Mouse (Mus musculus) liver, adult 2 months (tissue): ENCODE data around the gene Igsf6. TPM values are rescaled to one million over a fixed set of nuclear protein-coding genes. Genes with fewer than 3 reads are reported as not detected.
A peak's percentile ranks its signal among the peaks of the same experiment; 100 is the strongest.

Experiments
- DNase-seq: peaks from one replicate; pipeline ENCODE4 v3.0.0-alpha.2; 2011; ENCODE audit warnings: low read depth, low spot score; ENCODE audit errors: extremely low read depth
- H3K27ac ChIP-seq: fragments of 200-500 bp; replicated peaks from 2 replicates; pipeline ENCODE4 v1.5.1; 2012; ENCODE audit warnings: low read depth, mild to moderate bottlenecking, control low read depth, inconsistent platforms, low read length; ENCODE audit not compliant: insufficient read depth
- H3K27me3 ChIP-seq: fragments of 200-500 bp; 2 replicates; pipeline ENCODE4 v1.6.1; 2012; ENCODE audit warnings: mild to moderate bottlenecking, moderate library complexity, low read length, inconsistent platforms; ENCODE audit not compliant: control insufficient read depth, insufficient read depth
- H3K36me3 ChIP-seq: fragments of 200-500 bp; 2 replicates; pipeline ENCODE4 v1.6.1; 2012; ENCODE audit warnings: low read length, inconsistent platforms; ENCODE audit not compliant: control insufficient read depth, insufficient read depth
- H3K4me1 ChIP-seq: fragments of 200-500 bp; 2 replicates; pipeline ENCODE4 v1.6.1; 2011; ENCODE audit warnings: low read length; ENCODE audit not compliant: control insufficient read depth, insufficient read depth
- H3K4me3 ChIP-seq: fragments of 200-500 bp; 2 replicates; pipeline ENCODE4 v1.5.1; 2011; ENCODE audit warnings: low read depth, mild to moderate bottlenecking, control low read depth, low read length, moderate library complexity; ENCODE audit not compliant: insufficient read depth
- H3K79me2 ChIP-seq: fragments of 200-500 bp; 2 replicates; pipeline ENCODE4 v1.6.1; 2012; ENCODE audit warnings: inconsistent platforms, mild to moderate bottlenecking, low read length, moderate library complexity; ENCODE audit not compliant: control insufficient read depth, insufficient read depth
- H3K9ac ChIP-seq: fragments of 200-500 bp; 2 replicates; pipeline ENCODE4 v1.6.1; 2012; ENCODE audit warnings: low read depth, mild to moderate bottlenecking, control low read depth, inconsistent platforms, low read length
- CTCF ChIP-seq: fragments of 200-500 bp; IDR thresholded peaks from 2 replicates; pipeline ENCODE4 v1.5.1; 2011; ENCODE audit warnings: low read depth, low read length, control low read depth
- POLR2A ChIP-seq: fragments of 200-500 bp; IDR thresholded peaks from 2 replicates; pipeline ENCODE4 v1.6.1; 2011; ENCODE audit warnings: low read length, control low read depth; ENCODE audit not compliant: insufficient read depth; ENCODE audit errors: extremely low read depth
- WGBS: fragments of 180-500 bp; shearing (Covaris S2); methylation state at CpG from one replicate; pipeline ENCODE4 v1.1.7; 2018; 5-methylcytosine and 5-hydroxymethylcytosine counted together
- polyA plus RNA-seq: library from polyadenylated mRNA; depleted of rRNA; stranded (reverse); fragments of >200 nt; gene quantifications from 2 replicates; pipeline ENCODE4 v1.2.3, GENCODE M21; 2012
- total RNA-seq: library from RNA; depleted of rRNA; stranded (reverse); fragments of >200 nt; gene quantifications from 2 replicates; pipeline ENCODE4 v1.2.3, GENCODE M21; 2014

Igsf6 gene
- total and polyA plus RNA-seq, 2 experiments: 0.82 to 3.2 TPM

DNA sequence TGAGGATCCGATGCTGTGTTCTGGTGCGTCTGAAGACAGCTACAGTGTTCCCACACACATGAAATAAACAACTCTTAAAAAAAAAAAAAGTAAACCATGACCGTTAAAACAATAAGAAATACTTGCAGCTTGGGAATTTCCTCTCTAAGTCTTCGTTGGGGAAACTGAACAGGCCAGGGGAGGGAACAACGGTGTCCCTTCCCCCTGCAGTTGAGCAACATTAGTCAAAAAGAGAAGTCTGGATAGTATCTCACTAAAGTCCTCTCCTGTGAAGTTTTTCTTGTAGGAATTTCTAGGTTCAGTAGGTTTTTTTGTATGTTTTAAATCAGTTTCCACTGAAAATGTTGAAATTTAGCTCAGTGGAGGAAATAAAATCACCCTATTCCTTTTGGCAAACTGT is 1.9 kb downstream of the Igsf6 start:
- Histone ChIP-seq H3K4me3 (no peak overlapping the region), H3K79me2 (no peaks in the 10 kb centered on the region), H3K36me3 (peaks cover 10% of the 10 kb centered on the region), H3K27ac (no peak overlapping the region), H3K4me1 (no peaks in the 10 kb centered on the region), H3K9ac (no peak overlapping the region), H3K27me3 (no peaks in the 10 kb centered on the region)
- WGBS: 78% methylated on average over 5 of the region's 5 CpGs
- no peak for TF ChIP-seq POLR2A
- DNase-seq: peak; percentile 34

DNA sequence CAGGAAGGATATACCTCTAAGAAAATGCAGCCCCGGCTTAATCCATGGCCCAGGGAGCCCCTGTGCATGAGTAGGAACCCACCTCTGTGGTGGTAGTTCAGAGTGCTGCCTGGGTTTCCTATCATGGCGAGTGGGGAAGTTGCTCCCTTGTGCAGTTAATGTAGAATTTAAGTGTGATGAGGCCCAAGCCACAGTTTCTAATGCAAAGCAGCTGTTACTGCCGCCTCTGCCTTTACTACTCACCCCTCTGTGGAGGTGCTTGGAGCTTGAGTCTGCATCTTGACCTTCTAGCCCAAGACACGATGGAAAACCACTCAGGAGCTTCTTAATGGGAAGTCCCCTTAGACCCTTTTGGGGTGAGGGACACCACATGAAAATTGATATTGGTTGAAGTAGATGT is 3.1 kb downstream of the Igsf6 start:
- TF ChIP-seq CTCF: no peak
- TF ChIP-seq POLR2A: no peak
- no peaks in the 10 kb centered on the region for H3K79me2 ChIP-seq
- H3K4me1 ChIP-seq: no peaks in the 10 kb centered on the region
- 93% methylated on average over 4 of the region's 4 CpGs for WGBS
- no peak overlapping the region for H3K4me3 ChIP-seq
- H3K36me3 ChIP-seq: peaks cover 9% of the 10 kb centered on the region
- H3K27ac ChIP-seq: no peak overlapping the region
- H3K9ac ChIP-seq: no peak overlapping the region
- no peaks in the 10 kb centered on the region for H3K27me3 ChIP-seq
- no peak for DNase-seq

DNA sequence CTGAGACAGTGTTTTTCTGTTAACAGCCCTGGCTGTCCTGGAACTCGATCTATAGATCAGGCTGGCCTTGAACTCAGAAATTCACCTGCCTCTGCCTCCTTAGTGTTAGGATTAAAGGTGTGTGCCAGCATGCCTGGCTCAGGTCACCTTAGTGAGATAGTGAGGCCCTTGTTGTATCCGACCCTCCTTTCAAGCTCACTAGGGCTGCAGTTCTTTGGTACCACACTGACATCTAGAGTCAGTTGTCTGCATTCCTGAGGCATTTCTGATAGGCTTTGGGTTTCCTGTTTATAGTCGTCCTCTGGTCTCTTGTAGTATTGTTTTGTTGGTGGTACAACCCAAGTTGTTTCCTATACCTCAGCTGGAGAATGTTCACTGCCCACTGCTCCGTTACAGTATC is 10.1 kb downstream of the Igsf6 start:
- no peak for DNase-seq
- Histone ChIP-seq H3K27ac (no peak overlapping the region), H3K79me2 (no peaks in the 10 kb centered on the region; the same call in 1 of the 2 replicates), H3K27me3 (no peaks in the 10 kb centered on the region), H3K4me1 (peaks cover 3% of the 10 kb centered on the region; the same call in 1 of the 2 replicates), H3K9ac (no peak overlapping the region), H3K4me3 (no peak overlapping the region), H3K36me3 (peaks cover 10% of the 10 kb centered on the region)
- TF ChIP-seq POLR2A: no peak
- 0 out of 2 replicates have a peak, but pooled peaks have one; percentile 4 for TF ChIP-seq CTCF
- WGBS: 57% methylated on average over 4 of the region's 4 CpGs

DNA sequence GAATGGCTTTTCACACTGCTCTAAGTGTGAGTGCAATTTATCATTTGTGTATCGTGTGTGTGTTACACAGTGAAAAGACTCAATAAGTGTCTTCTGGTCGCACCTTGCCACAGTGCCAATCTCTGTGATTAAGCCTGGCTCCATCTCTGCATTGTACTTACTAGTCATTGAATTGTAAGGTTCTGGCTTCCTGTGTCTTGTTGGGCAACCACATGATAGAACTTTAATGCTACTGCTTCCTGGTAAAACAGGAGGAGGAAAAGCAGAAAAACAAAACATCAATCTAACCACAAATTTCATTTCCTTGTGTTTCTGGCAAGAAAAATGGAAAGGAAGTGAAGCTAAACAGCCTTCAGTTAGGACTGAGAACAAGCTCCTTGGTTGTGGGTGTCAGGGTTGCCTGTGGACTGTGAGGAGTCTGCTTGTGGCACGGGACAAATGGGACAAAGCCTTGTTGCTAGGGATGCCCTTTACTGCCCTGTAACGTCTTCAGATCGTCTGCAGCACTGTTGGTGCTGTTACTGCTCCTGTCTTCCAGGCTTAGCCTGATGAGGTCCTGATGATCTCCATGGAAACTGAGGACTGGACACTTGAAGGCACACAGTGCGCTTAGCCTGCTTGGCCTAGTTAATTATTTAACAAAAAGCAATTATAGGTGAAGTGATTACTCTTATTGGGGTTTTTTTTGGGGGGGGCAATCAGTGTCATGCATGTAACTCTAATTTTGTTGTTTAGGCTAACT is 14.7 kb downstream of the Igsf6 start:
- Histone ChIP-seq H3K27ac (no peak overlapping the region; the same call in 1 of the 2 replicates), H3K79me2 (peaks cover 3% of the 10 kb centered on the region; the same call in 1 of the 2 replicates), H3K4me1 (peaks cover 5% of the 10 kb centered on the region; the same call in 1 of the 2 replicates), H3K4me3 (no peak overlapping the region), H3K9ac (no peak overlapping the region), H3K36me3 (peaks cover 23% of the 10 kb centered on the region), H3K27me3 (no peaks in the 10 kb centered on the region)
- DNase-seq: no peak
- 63% methylated on average over 6 of the region's 6 CpGs for WGBS
- TF ChIP-seq POLR2A: no peak
- no peak for TF ChIP-seq CTCF

DNA sequence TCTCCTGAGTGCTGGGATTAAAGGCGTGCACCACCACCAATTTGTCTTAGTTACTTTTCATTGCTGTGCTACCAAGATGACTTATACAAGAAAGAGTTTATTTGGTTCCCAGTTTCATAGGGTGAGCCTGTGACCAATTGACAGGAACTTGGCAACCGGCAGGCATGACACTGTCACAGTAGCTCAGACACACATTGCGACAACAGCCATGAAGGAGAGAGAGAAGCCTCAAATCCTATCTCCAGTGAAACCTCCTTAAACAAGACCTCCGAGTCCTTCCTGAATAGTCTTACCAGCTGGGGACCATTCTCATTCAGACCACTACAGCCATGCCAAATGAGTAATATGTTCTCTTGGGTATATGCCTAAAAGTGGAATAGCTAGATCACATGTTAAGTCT is 21.3 kb downstream of the Igsf6 start:
- H3K27me3 ChIP-seq: no peaks in the 10 kb centered on the region
- H3K9ac ChIP-seq: no peak overlapping the region
- TF ChIP-seq CTCF: no peak
- DNase-seq: no peak
- peaks cover 37% of the 10 kb centered on the region for H3K36me3 ChIP-seq
- H3K4me1 ChIP-seq: no peaks in the 10 kb centered on the region
- no peak overlapping the region for H3K27ac ChIP-seq
- H3K79me2 ChIP-seq: peaks cover 12% of the 10 kb centered on the region
- 86% methylated on average over 4 of the region's 4 CpGs for WGBS
- no peak overlapping the region for H3K4me3 ChIP-seq

DNA sequence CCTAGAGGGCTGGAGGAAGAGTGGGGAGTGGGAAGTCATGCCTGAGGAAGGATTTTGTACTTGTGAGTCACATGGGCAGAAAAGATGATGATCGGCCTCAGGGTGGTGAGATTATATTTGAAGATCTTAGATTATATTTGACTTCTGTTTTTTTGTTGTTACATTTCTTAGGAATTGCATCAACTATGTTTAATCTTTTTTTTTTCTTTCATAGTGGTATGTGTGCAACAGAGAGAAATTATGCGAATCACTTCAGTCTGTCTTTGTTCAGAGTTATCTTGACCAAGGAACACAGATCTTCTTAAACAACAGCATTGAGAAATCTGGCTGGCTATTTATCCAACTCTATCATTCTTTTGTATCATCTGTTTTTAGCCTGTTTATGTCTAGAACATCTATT is 26.7 kb downstream of the Igsf6 start:
- no peak for TF ChIP-seq CTCF
- TF ChIP-seq POLR2A: no peak
- H3K4me1 ChIP-seq: peaks cover 6% of the 10 kb centered on the region
- H3K4me3 ChIP-seq: no peak overlapping the region
- H3K27ac ChIP-seq: no peak overlapping the region
- DNase-seq: no peak
- H3K27me3 ChIP-seq: no peaks in the 10 kb centered on the region
- 88% methylated on average over 2 of the region's 2 CpGs for WGBS
- peaks cover 15% of the 10 kb centered on the region for H3K36me3 ChIP-seq
- H3K79me2 ChIP-seq: peaks cover 16% of the 10 kb centered on the region
- H3K9ac ChIP-seq: no peak overlapping the region
